Comparison of ENCODE assay signal across 8 mouse cellular contexts in genomic region chr7:25781321-25781936, GRCm38 (mm10). TPM values are rescaled to one million over a fixed set of nuclear protein-coding genes. Genes with fewer than 3 reads are reported as not detected.
A peak's percentile ranks its signal among the peaks of the same experiment; 100 is the strongest.
DNase-seq lines count a peak whose midpoint lies in the region; ATAC-seq lines count a peak whose summit lies in the region.

No protein-coding gene starts in this region.

- H3K36me3 ChIP-seq in embryonic facial prominence, embryonic 14.5 days (ENCODE audit: control insufficient read depth, insufficient read depth, low read length) = peaks cover 48% of the 10 kb centered on the region

- WGBS in embryonic facial prominence, embryonic 14.5 days = 13% methylated on average over 21 of the region's 33 CpGs

- peak overlapping the region; percentile 27 for H3K4me3 ChIP-seq in embryonic facial prominence, embryonic 14.5 days (ENCODE audit: low read depth, low read length)

- peak overlapping the region; percentile 83 for H3K27ac ChIP-seq in embryonic facial prominence, embryonic 14.5 days (replicated peaks; ENCODE audit: low read depth, low read length)

- peak; percentile 48 for ATAC-seq in embryonic facial prominence, embryonic 14.5 days (ENCODE audit: low read depth)
- ATAC-seq in erythroid progenitor cell, adult 5-6 weeks (replicated peaks; ENCODE audit: low FRiP score, poor library complexity, severe bottlenecking) = no peak

- no peaks in the 10 kb centered on the region for H3K9me3 ChIP-seq in embryonic facial prominence, embryonic 14.5 days (ENCODE audit: control insufficient read depth, low read length)

- DNase-seq in right cerebral cortex, adult 18-20 months = peak; percentile 26
- DNase-seq in right cerebral cortex, adult 2 months (ENCODE audit: low spot score in 2 of 2) = no peak
- peak; percentile 54 for DNase-seq in embryonic facial prominence, embryonic 14.5 days (ENCODE audit: low spot score)
- DNase-seq in heart, postnatal 36 days = peak; percentile 53 to 72
- peak; percentile 86 for DNase-seq in layer of hippocampus, adult 9-11 months
- DNase-seq in lung, postnatal 25 days (ENCODE audit: low spot score) = peak; percentile 31
- peak; percentile 58 for DNase-seq in right cerebral cortex, postnatal 4 days

- peaks cover 22% of the 10 kb centered on the region for H3K4me1 ChIP-seq in embryonic facial prominence, embryonic 14.5 days (ENCODE audit: control insufficient read depth, insufficient read depth, low read length)

- peak overlapping the region; percentile 63 for H3K9ac ChIP-seq in embryonic facial prominence, embryonic 14.5 days (ENCODE audit: low read depth, low read length)

- peak overlapping the region; percentile 69 for H3K4me2 ChIP-seq in embryonic facial prominence, embryonic 14.5 days (ENCODE audit: low read depth, low read length)

- no peaks in the 10 kb centered on the region for H3K27me3 ChIP-seq in embryonic facial prominence, embryonic 14.5 days (replicated peaks; ENCODE audit: control insufficient read depth, insufficient read depth, low read length)

- intact Hi-C loops in heart, postnatal 36 days (cut with DNase I) = no loop called here

RNA-seq across cellular contexts. Expression of gene Axl, which starts 7.1 kb away (rescaled TPM):
- polyA plus RNA-seq in embryonic facial prominence, embryonic 14.5 days (2014; fragmentation: Nextera tagmentation; extraction: Ambion mirVana) = 114 and 116 TPM in 2 replicates
- total RNA-seq in heart, postnatal 36 days (2021) = 10 to 100 TPM; 81.0 to 94.8 TPM
- total RNA-seq in erythroid progenitor cell, adult 5-6 weeks (2015; ENCODE audit: low replicate concordance) = 51.9 and 61.6 TPM in 2 replicates
- 27.2 and 58.7 TPM in 2 replicates for total RNA-seq in erythroid progenitor cell, adult 5-6 weeks (2017; ENCODE audit: low replicate concordance)

RNA-seq across cellular contexts. Expression of gene Hnrnpul1, which starts 26.9 kb away (rescaled TPM):
- 65.9 and 71.9 TPM in 2 replicates for polyA plus RNA-seq in embryonic facial prominence, embryonic 14.5 days (2014; fragmentation: Nextera tagmentation; extraction: Ambion mirVana)
- total RNA-seq in heart, postnatal 36 days (2021) = 10 to 100 TPM; 78.4 to 82.7 TPM
- 186 and 195 TPM in 2 replicates for total RNA-seq in erythroid progenitor cell, adult 5-6 weeks (2015; ENCODE audit: low replicate concordance)
- total RNA-seq in erythroid progenitor cell, adult 5-6 weeks (2017; ENCODE audit: low replicate concordance) = 179 and 256 TPM in 2 replicates

RNA-seq across cellular contexts. Expression of gene Cyp2s1, which starts 35.3 kb away (rescaled TPM):
- polyA plus RNA-seq in embryonic facial prominence, embryonic 14.5 days (2014; fragmentation: Nextera tagmentation; extraction: Ambion mirVana) = 4.1 TPM in 2 replicates
- total RNA-seq in heart, postnatal 36 days (2021) = 10 to 100 TPM in 1 of 2 experiments, 1 to 10 TPM in 1; 4.4 to 10.1 TPM
- total RNA-seq in erythroid progenitor cell, adult 5-6 weeks (2015; ENCODE audit: low replicate concordance) = not detected in 2 replicates
- not detected in 2 replicates for total RNA-seq in erythroid progenitor cell, adult 5-6 weeks (2017; ENCODE audit: low replicate concordance)

Comparison
In these comparisons a context has a peak if more than half of its experiments do, and no peak if none do; other contexts are left out.
1. DNase-seq: peak in right cerebral cortex, adult 18-20 months (single experiment), embryonic facial prominence, embryonic 14.5 days (single experiment), heart, postnatal 36 days (2 of 2), layer of hippocampus, adult 9-11 months (single experiment), lung, postnatal 25 days (single experiment) and right cerebral cortex, postnatal 4 days (single experiment); none in right cerebral cortex, adult 2 months (0 of 2).
2. RNA of gene Cyp2s1, which starts 35.3 kb away (total RNA-seq): 4.4 to 10.1 TPM in heart, postnatal 36 days; not detected in erythroid progenitor cell, adult 5-6 weeks; every median in the first group is over 4 times any median in the second.